Mouse (Mus musculus) embryonic facial prominence, embryonic 14.5 days (tissue): ENCODE measurements around the gene Phex. TPM values are rescaled to one million over a fixed set of nuclear protein-coding genes. Genes with fewer than 3 reads are reported as not detected.

ENCODE experiments used
- ATAC-seq: fragments of 200-750 bp; cut with Nextera tagmentation; 2 replicates; pipeline ENCODE4 v1.8.0; 2017; ENCODE audit warnings: low read depth, moderate number of reproducible peaks, moderate TSS enrichment
- DNase-seq: peaks from one replicate; pipeline ENCODE4 v3.0.0-alpha.2; 2015; ENCODE audit warnings: low spot score
- H3K27ac ChIP-seq: fragments of 300-500 bp; sonication (generic); replicated peaks from 2 replicates; pipeline ENCODE4 v1.5.1; 2014; ENCODE audit warnings: low read depth, mild to moderate bottlenecking, low read length, moderate library complexity
- H3K27me3 ChIP-seq: fragments of 300-500 bp; sonication (generic); replicated peaks from 2 replicates; pipeline ENCODE4 v1.6.1; 2014; ENCODE audit warnings: low read length; ENCODE audit not compliant: control insufficient read depth, insufficient read depth
- H3K36me3 ChIP-seq: fragments of 300-500 bp; sonication (generic); 2 replicates; pipeline ENCODE4 v1.6.1; 2014; ENCODE audit warnings: low read length, mixed read lengths; ENCODE audit not compliant: control insufficient read depth, insufficient read depth
- H3K4me1 ChIP-seq: fragments of 300-500 bp; sonication (generic); 2 replicates; pipeline ENCODE4 v1.6.1; 2014; ENCODE audit warnings: antibody characterized with exemption, low read length; ENCODE audit not compliant: control insufficient read depth, insufficient read depth
- H3K4me2 ChIP-seq: fragments of 300-500 bp; sonication (generic); 2 replicates; pipeline ENCODE4 v1.6.1; 2014; ENCODE audit warnings: low read depth, mild to moderate bottlenecking, low read length, moderate library complexity, mixed read lengths
- H3K4me3 ChIP-seq: fragments of 300-500 bp; sonication (generic); 2 replicates; pipeline ENCODE4 v1.5.1; 2014; ENCODE audit warnings: low read depth, mild to moderate bottlenecking, low read length
- H3K9ac ChIP-seq: fragments of 300-500 bp; sonication (generic); 2 replicates; pipeline ENCODE4 v1.6.1; 2014; ENCODE audit warnings: low read depth, mild to moderate bottlenecking, low read length, moderate library complexity, mixed read lengths
- H3K9me3 ChIP-seq: fragments of 300-500 bp; sonication (generic); 2 replicates; pipeline ENCODE4 v1.6.1; 2016; ENCODE audit warnings: low read length; ENCODE audit not compliant: control insufficient read depth
- WGBS: fragments of 180-500 bp; shearing (Covaris S2); extraction: QIAGEN DNeasy Blood & Tissue Kit; methylation state at CpG from one replicate; pipeline ENCODE4 v1.1.7; 2014; 5-methylcytosine and 5-hydroxymethylcytosine counted together
- polyA plus RNA-seq: library from polyadenylated mRNA; unstranded; fragments of >200 nt; fragmentation: Nextera tagmentation; extraction: Ambion mirVana; gene quantifications from 2 replicates; pipeline ENCODE4 v1.2.1, GENCODE M21; 2014

The Phex gene
- 6.6 and 7.9 TPM in 2 replicates for polyA plus RNA-seq

DNA sequence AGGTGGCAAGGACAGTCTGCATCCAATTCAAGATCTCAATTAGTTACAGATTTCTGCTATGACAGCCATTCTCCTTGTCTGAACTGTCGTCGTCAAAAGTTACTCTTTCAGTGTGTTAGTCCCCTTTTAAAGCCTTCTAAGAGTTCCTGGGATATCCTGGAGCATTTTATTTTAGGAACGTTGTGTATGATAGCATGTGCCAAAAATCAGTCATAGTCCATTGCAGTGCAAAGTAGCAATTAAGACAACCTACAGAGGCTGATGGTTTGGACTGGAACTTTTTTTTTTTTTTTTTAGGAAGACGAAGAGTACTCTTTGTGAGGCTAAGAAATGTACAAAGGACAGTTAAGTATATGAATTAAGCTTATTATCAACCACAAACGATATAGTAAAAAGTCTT lies at the start of gene Phex:
Phex (minus strand) TSS at position 101 of the 400 bp plus-strand sequence.
- ATAC-seq (no peak), DNase-seq (no peak)
- Histone ChIP-seq H3K4me3 (no peak within 1 kb of the TSS), H3K9me3 (no peaks in the 10 kb centered on the region), H3K36me3 (no peaks in the 10 kb centered on the region), H3K4me2 (no peak within 1 kb of the TSS), H3K9ac (no peak within 1 kb of the TSS), H3K4me1 (no peaks in the 10 kb centered on the region), H3K27me3 (no peaks in the 10 kb centered on the region), H3K27ac (no peak within 1 kb of the TSS)
- WGBS: 43% methylated on average over 5 of the region's 5 CpGs

DNA sequence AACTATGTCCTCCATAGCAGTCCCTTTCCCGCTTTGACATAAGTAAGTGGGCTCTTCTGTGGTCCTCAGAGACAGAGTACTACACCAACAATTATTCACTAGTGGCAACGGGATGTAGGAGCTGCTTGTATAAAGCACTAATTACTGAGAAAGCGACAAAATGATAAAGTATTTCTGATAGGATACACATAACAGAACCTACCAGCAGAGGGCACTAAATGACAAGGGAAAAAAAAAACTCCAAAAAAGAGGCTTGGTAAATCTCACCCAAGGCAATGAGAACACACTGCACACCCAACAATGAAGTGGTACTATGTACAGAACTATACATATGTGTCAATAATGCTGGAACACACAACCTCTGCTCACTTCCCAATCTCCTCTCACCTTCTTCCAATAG lies 47.6 kb upstream of the Phex start:
- 0 out of 2 replicates have a peak, but pooled peaks cover 6% of the 10 kb centered on the region for H3K36me3 ChIP-seq
- WGBS: 75% methylated on average over 3 of the region's 3 CpGs
- no peak overlapping the region for H3K27ac ChIP-seq
- DNase-seq: no peak
- no peak overlapping the region for H3K9ac ChIP-seq
- no peak overlapping the region for H3K4me3 ChIP-seq
- no peaks in the 10 kb centered on the region for H3K9me3 ChIP-seq
- ATAC-seq: no peak
- H3K4me1 ChIP-seq: no peaks in the 10 kb centered on the region
- H3K27me3 ChIP-seq: no peaks in the 10 kb centered on the region
- no peak overlapping the region for H3K4me2 ChIP-seq

DNA sequence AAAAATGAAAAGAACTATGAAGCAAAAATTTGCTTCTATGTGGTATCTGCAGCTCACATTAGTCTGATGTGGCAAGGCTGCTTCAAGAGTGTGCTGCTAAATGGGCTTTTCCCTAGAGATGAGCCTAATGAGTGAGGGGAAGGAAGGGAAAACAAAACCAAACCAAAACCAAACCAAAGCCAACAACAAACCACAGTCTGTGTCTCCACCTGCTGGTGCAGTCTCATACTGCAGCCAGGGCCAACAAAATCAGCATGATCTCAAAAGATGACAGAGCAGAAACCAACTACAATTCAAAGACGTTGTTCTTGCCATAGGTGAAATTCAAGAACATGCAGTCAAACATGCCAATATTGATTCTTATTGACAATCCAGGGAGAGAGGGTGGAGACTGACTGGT lies 39.3 kb upstream of the Phex start:
- ATAC-seq (no peak), DNase-seq (no peak)
- no peaks in the 10 kb centered on the region for H3K27me3 ChIP-seq
- 42% methylated on average over 1 of the region's 1 CpGs for WGBS
- 0 out of 2 replicates have a peak, but pooled peaks cover under 1% of the 10 kb centered on the region for H3K36me3 ChIP-seq
- no peak overlapping the region for H3K4me2 ChIP-seq
- no peak overlapping the region for H3K9ac ChIP-seq
- H3K4me1 ChIP-seq: no peaks in the 10 kb centered on the region
- H3K4me3 ChIP-seq: no peak overlapping the region
- H3K9me3 ChIP-seq: no peaks in the 10 kb centered on the region
- no peak overlapping the region for H3K27ac ChIP-seq

DNA sequence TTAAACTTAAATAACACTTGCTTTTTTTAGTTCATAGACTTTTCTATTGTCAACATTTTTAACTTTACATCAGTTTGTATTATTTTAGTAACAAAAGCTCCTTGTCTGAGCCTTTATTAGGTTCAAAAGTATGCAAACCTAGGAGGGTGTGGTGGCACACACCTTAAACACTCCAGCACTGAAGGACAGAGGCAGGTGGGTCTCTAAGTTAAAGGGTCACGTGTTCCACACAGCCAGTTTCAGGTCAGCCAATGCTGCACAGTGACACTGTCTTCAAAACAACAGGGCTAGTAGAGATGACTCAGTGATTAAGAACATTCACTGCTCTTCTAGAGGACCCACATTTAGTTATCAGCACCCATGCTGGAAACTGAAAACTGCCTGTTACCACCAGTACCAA lies 33.9 kb upstream of the Phex start:
- WGBS: 81% methylated on average over 1 of the region's 1 CpGs
- no peak overlapping the region for H3K27ac ChIP-seq

DNA sequence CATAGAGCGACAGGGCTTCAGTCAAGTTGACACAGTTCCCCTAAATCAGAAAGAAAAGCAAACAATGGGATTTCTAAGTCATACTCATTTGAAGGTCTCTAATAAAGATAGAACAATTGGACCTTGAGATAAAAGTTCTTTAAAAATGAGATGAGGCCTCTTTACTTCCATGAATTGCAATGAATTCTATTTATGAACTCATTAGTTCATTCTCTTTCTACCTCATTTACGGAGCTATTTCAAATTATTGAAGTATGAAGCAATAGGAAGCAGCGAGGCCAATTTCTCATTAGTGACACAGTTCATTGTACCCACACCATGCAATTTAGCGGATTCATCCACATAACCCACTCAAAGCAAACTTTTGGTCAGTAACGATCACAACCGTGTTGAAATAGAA lies 32.3 kb upstream of the Phex start:
- H3K4me2 ChIP-seq: no peak overlapping the region
- H3K27ac ChIP-seq: no peak overlapping the region
- WGBS: 84% methylated on average over 6 of the region's 6 CpGs
- DNase-seq: no peak
- no peak for ATAC-seq
- no peaks in the 10 kb centered on the region for H3K27me3 ChIP-seq
- 0 out of 2 replicates have a peak, but pooled peaks cover 4% of the 10 kb centered on the region for H3K36me3 ChIP-seq
- no peaks in the 10 kb centered on the region for H3K4me1 ChIP-seq
- H3K4me3 ChIP-seq: no peak overlapping the region
- H3K9ac ChIP-seq: no peak overlapping the region
- H3K9me3 ChIP-seq: no peaks in the 10 kb centered on the region

More for the DNA sequence above, 33.9 kb upstream of the Phex start:
- H3K9me3 ChIP-seq: no peaks in the 10 kb centered on the region
- H3K27me3 ChIP-seq: no peaks in the 10 kb centered on the region
- no peak overlapping the region for H3K4me2 ChIP-seq
- H3K36me3 ChIP-seq: no peaks in the 10 kb centered on the region
- no peak for ATAC-seq
- no peak overlapping the region for H3K9ac ChIP-seq
- H3K4me3 ChIP-seq: no peak overlapping the region
- no peak for DNase-seq
- no peaks in the 10 kb centered on the region for H3K4me1 ChIP-seq

DNA sequence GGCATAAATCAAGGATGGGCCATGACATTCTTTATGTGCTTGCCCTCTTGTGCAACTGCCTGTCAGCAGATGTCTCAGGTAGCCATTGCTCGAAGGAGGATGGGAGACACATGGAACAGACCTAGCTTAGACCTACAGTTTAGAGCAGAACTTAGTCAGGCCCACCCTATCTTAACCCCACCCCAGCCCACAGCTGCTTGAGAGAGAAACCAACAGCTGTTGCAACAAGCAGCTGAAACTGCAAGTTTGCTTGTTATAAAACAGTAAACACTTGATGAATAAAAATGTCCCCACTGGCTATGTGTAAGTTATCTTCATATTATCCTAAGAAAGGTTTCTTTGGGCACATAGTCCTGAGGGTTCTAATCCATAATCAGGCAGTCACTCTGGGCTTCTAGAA lies 19.7 kb upstream of the Phex start:
- ATAC-seq: no peak
- Histone ChIP-seq H3K9me3 (no peaks in the 10 kb centered on the region), H3K36me3 (no peaks in the 10 kb centered on the region), H3K9ac (no peak overlapping the region), H3K27ac (no peak overlapping the region), H3K4me2 (no peak overlapping the region), H3K4me1 (no peaks in the 10 kb centered on the region), H3K4me3 (no peak overlapping the region), H3K27me3 (no peaks in the 10 kb centered on the region)
- WGBS: 94% methylated on average over 1 of the region's 1 CpGs
- DNase-seq: no peak

DNA sequence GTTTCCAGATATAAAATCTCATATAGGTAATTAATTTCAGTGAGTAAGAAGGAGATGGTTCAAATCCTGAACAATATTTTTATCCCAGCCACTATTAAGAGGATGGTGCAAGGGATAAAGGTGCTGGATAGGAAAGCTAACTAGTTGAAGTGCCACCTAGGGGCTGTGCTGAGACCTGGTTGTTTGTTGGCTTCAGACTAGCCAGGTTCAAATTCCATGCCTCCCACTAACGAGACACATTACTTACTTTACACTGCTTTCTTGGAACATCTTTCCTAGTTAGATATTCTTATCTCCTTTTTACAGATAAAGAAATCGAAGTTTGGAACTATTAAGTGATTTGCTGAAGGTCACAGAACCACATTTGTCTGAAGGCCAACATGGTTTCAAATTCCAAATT lies 4.3 kb upstream of the Phex start:
- H3K9me3 ChIP-seq: no peaks in the 10 kb centered on the region
- no peak overlapping the region for H3K9ac ChIP-seq
- H3K4me3 ChIP-seq: no peak overlapping the region
- H3K27me3 ChIP-seq: no peaks in the 10 kb centered on the region
- H3K4me1 ChIP-seq: no peaks in the 10 kb centered on the region
- H3K36me3 ChIP-seq: no peaks in the 10 kb centered on the region
- H3K4me2 ChIP-seq: no peak overlapping the region
- H3K27ac ChIP-seq: no peak overlapping the region
- ATAC-seq (no peak), DNase-seq (no peak)
- WGBS: 50% methylated on average over 2 of the region's 2 CpGs

DNA sequence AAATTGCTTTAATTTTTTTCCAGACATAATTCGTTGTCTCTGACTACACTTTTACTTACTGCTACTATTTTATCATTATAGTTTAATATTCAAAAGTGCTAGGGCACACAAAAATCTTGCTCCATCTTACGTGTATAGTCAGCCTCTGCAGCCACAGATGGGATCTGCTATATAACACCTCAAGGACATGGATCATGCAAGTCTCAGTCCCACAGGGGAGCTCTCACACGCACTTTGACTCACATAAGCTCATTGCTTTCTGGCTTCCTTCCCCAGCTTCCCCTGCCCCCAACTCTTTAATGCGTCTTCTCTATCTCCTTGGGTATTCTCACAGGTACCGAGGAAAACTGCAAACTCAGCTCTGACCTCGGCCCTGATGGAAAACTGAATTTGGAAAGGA lies 10.2 kb downstream of the Phex start:
- H3K4me3 ChIP-seq: no peak overlapping the region
- no peak overlapping the region for H3K9ac ChIP-seq
- DNase-seq (no peak), ATAC-seq (no peak)
- H3K4me2 ChIP-seq: no peak overlapping the region
- H3K27ac ChIP-seq: no peak overlapping the region
- H3K36me3 ChIP-seq: no peaks in the 10 kb centered on the region
- H3K27me3 ChIP-seq: no peaks in the 10 kb centered on the region; the same call in 1 of the 2 replicates
- H3K4me1 ChIP-seq: no peaks in the 10 kb centered on the region
- H3K9me3 ChIP-seq: no peaks in the 10 kb centered on the region
- WGBS: 60% methylated on average over 6 of the region's 6 CpGs

DNA sequence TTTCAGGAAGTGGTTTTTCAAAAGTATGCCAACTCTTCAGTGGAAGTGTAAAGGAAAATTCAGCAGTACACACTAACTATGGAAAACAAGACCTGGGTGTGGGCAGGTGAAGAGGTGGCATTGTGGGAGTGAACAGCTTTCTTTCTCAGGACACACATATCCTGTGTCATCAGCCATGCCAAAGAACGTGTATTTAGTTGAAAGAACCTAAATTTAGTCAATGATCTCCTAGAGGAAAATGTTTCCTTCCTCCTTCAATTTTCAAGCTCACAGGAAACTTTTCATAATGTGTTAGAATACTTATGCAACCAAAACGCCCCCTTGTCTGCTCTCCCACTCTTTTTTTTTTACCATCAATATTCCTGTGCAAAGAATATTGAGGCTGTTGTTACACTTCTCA lies 23.9 kb downstream of the Phex start:
- no peaks in the 10 kb centered on the region for H3K27me3 ChIP-seq
- ATAC-seq (no peak), DNase-seq (no peak)
- no peak overlapping the region for H3K9ac ChIP-seq
- no peak overlapping the region for H3K4me2 ChIP-seq
- no peak overlapping the region for H3K4me3 ChIP-seq
- no peak overlapping the region for H3K27ac ChIP-seq
- no peaks in the 10 kb centered on the region; the same call in 1 of the 2 replicates for H3K4me1 ChIP-seq
- H3K9me3 ChIP-seq: no peaks in the 10 kb centered on the region
- 66% methylated on average over 2 of the region's 2 CpGs for WGBS
- H3K36me3 ChIP-seq: no peaks in the 10 kb centered on the region
